Mouse (Mus musculus) ovary, postnatal 36 days (tissue): ENCODE measurements at regions not wholly inside any gene's neighbourhood (a gene's known extent, or its start where the extent isn't known, plus 50 kb on each side); places are given as distances from the start of the nearest gene placed in this dataset.

Experiments
- DNase-seq: peaks from one replicate; pipeline ENCODE4 v3.0.0; 2022; ENCODE audit warnings: low spot score, mixed read lengths

- no peak for DNase-seq
Observed at GRCm38 (mm10) chr17:9995321-9995720, 324.3 kb downstream of the Qk start.

GRCm38 (mm10) chr17:9990744-9991143, 321.2 kb upstream of the Pabpc6 start:
- DNase-seq, result no peak

GRCm38 (mm10) chr17:9981273-9981672, 311.8 kb upstream of the Pabpc6 start:
- no peak for DNase-seq

GRCm38 (mm10) chr17:9976866-9977421, 307.4 kb upstream of the Pabpc6 start:
- no peak for DNase-seq

GRCm38 (mm10) chr17:9975995-9976394, 306.5 kb upstream of the Pabpc6 start:
- DNase-seq, result no peak

GRCm38 (mm10) chr17:9975153-9975552, 305.6 kb upstream of the Pabpc6 start:
- DNase-seq, result no peak

GRCm38 (mm10) chr17:9967988-9968387, 298.5 kb upstream of the Pabpc6 start:
- no peak for DNase-seq

GRCm38 (mm10) chr17:9962893-9963436, 293.4 kb upstream of the Pabpc6 start:
- DNase-seq, result no peak

- no peak for DNase-seq
Observed at GRCm38 (mm10) chr17:9948985-9949667, 279.6 kb upstream of the Pabpc6 start.

GRCm38 (mm10) chr17:9947609-9948008, 278.1 kb upstream of the Pabpc6 start:
- DNase-seq, result no peak

- no peak for DNase-seq
Observed at GRCm38 (mm10) chr17:9944513-9944912, 275.0 kb upstream of the Pabpc6 start.

- DNase-seq, result no peak
Observed at GRCm38 (mm10) chr17:9942171-9942570, 272.7 kb upstream of the Pabpc6 start.

GRCm38 (mm10) chr17:9939576-9939975, 270.1 kb upstream of the Pabpc6 start:
- DNase-seq, result no peak

- DNase-seq, result no peak
Observed at GRCm38 (mm10) chr17:9938426-9938825, 268.9 kb upstream of the Pabpc6 start.

GRCm38 (mm10) chr17:9937211-9937610, 267.7 kb upstream of the Pabpc6 start:
- DNase-seq, result no peak

GRCm38 (mm10) chr17:9932186-9932585, 262.7 kb upstream of the Pabpc6 start:
- DNase-seq, result no peak

- no peak for DNase-seq
Observed at GRCm38 (mm10) chr17:9931526-9931925, 262.0 kb upstream of the Pabpc6 start.

- DNase-seq, result no peak
Observed at GRCm38 (mm10) chr17:9929448-9930088, 260.1 kb upstream of the Pabpc6 start.

GRCm38 (mm10) chr17:9927724-9928123, 258.2 kb upstream of the Pabpc6 start:
- no peak for DNase-seq

- DNase-seq, result no peak
Observed at GRCm38 (mm10) chr17:9926308-9926707, 256.8 kb upstream of the Pabpc6 start.

GRCm38 (mm10) chr17:9921326-9921725, 251.8 kb upstream of the Pabpc6 start:
- DNase-seq, result no peak

GRCm38 (mm10) chr17:9917031-9917430, 247.5 kb upstream of the Pabpc6 start:
- DNase-seq, result no peak

- DNase-seq, result no peak
Observed at GRCm38 (mm10) chr17:9910856-9911255, 241.3 kb upstream of the Pabpc6 start.
